26 mouse cellular contexts compared by ENCODE assay signal in the genomic region with DNA sequence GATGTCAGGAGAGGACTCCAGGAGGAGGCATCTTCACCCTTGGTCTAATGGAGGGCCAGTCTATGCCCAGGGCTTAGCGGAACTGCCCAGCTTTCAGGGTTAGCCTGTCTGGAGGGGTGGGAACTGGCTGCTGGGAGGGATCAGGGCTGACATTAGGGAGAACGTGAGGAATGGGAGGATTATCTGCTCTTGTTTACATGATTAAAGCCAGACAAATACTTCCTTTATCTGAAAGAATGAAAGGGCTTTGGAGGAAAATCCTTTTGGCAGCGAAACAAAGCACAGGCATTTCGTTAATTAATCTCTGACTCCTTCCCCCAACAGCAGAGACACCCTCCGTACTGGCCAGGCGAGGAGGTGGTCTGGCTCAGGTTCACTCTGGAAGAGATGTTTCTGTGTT. TPM values are rescaled to one million over a fixed set of nuclear protein-coding genes. Genes with fewer than 3 reads are reported as not detected.
A peak's percentile ranks its signal among the peaks of the same experiment; 100 is the strongest.
DNase-seq lines count a peak whose midpoint lies in the region; ATAC-seq and TF ChIP-seq lines count a peak whose summit lies in the region.
"Had no signal": no experiment of that assay in that cellular context is flagged by ENCODE, and none has a peak within 500 bp of the region (broad histone marks: within the 10 kb centered on the region; RNA-seq: fewer than 3 reads in every experiment).

No protein-coding gene starts in this region.

- ATAC-seq in embryonic facial prominence, embryonic 14.5 days (ENCODE audit: low read depth): peak; percentile 22; the same call in 1 of the 2 replicates
- ATAC-seq in lung, embryonic 14.5 days (ENCODE audit: insufficient read depth): peak; percentile 73
- ATAC-seq in midbrain, embryonic 14.5 days (ENCODE audit: low FRiP score, low TSS enrichment): no peak
- no peak for ATAC-seq in midbrain, postnatal 0 days (ENCODE audit: low FRiP score)
- ATAC-seq in stomach, postnatal 0 days (ENCODE audit: low FRiP score, low TSS enrichment): peak; percentile 63
- ATAC-seq: forebrain, embryonic 15.5 days; midbrain, embryonic 13.5 days; Patski had no signal

- no peak overlapping the region for H3K4me3 ChIP-seq in embryonic facial prominence, embryonic 14.5 days (ENCODE audit: low read depth, low read length)
- no peak overlapping the region for H3K4me3 ChIP-seq in embryonic facial prominence, embryonic 10.5 days
- H3K4me3 ChIP-seq in lung, embryonic 14.5 days (ENCODE audit: low read depth, low read length): no peak overlapping the region
- H3K4me3 ChIP-seq in midbrain, embryonic 14.5 days (replicated peaks; ENCODE audit: low read depth, low read length): no peak overlapping the region
- H3K4me3 ChIP-seq in midbrain, postnatal 0 days (ENCODE audit: low read depth, low read length): no peak overlapping the region
- H3K4me3 ChIP-seq in stomach, postnatal 0 days (ENCODE audit: low read depth, low read length): no peak overlapping the region
- H3K4me3 ChIP-seq: forebrain, embryonic 15.5 days; hindbrain, embryonic 10.5 days; left cerebral cortex, adult 2 months; midbrain, embryonic 13.5 days had no signal

- H3K27ac ChIP-seq in embryonic facial prominence, embryonic 14.5 days (replicated peaks; ENCODE audit: low read depth, low read length): no peak overlapping the region
- H3K27ac ChIP-seq in embryonic facial prominence, embryonic 10.5 days (replicated peaks): no peak overlapping the region
- H3K27ac ChIP-seq in lung, embryonic 14.5 days (ENCODE audit: low read depth): no peak overlapping the region
- no peak overlapping the region for H3K27ac ChIP-seq in midbrain, embryonic 14.5 days (replicated peaks; ENCODE audit: low read depth, low read length)
- H3K27ac ChIP-seq in midbrain, postnatal 0 days (ENCODE audit: low read depth, low read length): no peak overlapping the region
- no peak overlapping the region for H3K27ac ChIP-seq in stomach, postnatal 0 days (replicated peaks)
- H3K27ac ChIP-seq: forebrain, embryonic 15.5 days; hindbrain, embryonic 10.5 days; left cerebral cortex, adult 2 months; macrophage; midbrain, embryonic 13.5 days had no signal

- no peak for TF ChIP-seq CTCF in lung, embryonic 14.5 days (IDR thresholded peaks at IDR 0.05; ENCODE audit: low read depth)
- TF ChIP-seq CTCF in midbrain, postnatal 0 days (IDR thresholded peaks at IDR 0.05): no peak
- TF ChIP-seq CTCF in stomach, postnatal 0 days (IDR thresholded peaks at IDR 0.05; ENCODE audit: low read depth): no peak

- 0 out of 2 replicates have a peak, but pooled peaks cover 3% of the 10 kb centered on the region for H3K9me3 ChIP-seq in embryonic facial prominence, embryonic 14.5 days (ENCODE audit: control insufficient read depth, low read length)
- no peaks in the 10 kb centered on the region for H3K9me3 ChIP-seq in embryonic facial prominence, embryonic 10.5 days
- H3K9me3 ChIP-seq in lung, embryonic 14.5 days (ENCODE audit: low read depth, low read length): no peaks in the 10 kb centered on the region
- no peaks in the 10 kb centered on the region for H3K9me3 ChIP-seq in midbrain, embryonic 14.5 days (ENCODE audit: control insufficient read depth, low read length)
- H3K9me3 ChIP-seq in midbrain, postnatal 0 days (ENCODE audit: low read length): 0 out of 2 replicates have a peak, but pooled peaks cover 8% of the 10 kb centered on the region
- no peaks in the 10 kb centered on the region for H3K9me3 ChIP-seq in stomach, postnatal 0 days (ENCODE audit: control insufficient read depth, low read length)
- H3K9me3 ChIP-seq: forebrain, embryonic 15.5 days; hindbrain, embryonic 10.5 days had no signal

- H3K9ac ChIP-seq in embryonic facial prominence, embryonic 14.5 days (ENCODE audit: low read depth, low read length): no peak overlapping the region
- no peak overlapping the region for H3K9ac ChIP-seq in lung, embryonic 14.5 days
- H3K9ac ChIP-seq in midbrain, embryonic 14.5 days (replicated peaks; ENCODE audit: low read length): no peak overlapping the region
- no peak overlapping the region for H3K9ac ChIP-seq in midbrain, postnatal 0 days (replicated peaks; ENCODE audit: low read length, poor library complexity, severe bottlenecking)
- H3K9ac ChIP-seq in stomach, postnatal 0 days (ENCODE audit: low read length): no peak overlapping the region
- H3K9ac ChIP-seq: forebrain, embryonic 15.5 days; midbrain, embryonic 13.5 days had no signal

- no peak overlapping the region for H3K4me2 ChIP-seq in embryonic facial prominence, embryonic 14.5 days (ENCODE audit: low read depth, low read length)
- H3K4me2 ChIP-seq in lung, embryonic 14.5 days: no peak overlapping the region
- no peak overlapping the region for H3K4me2 ChIP-seq in midbrain, embryonic 14.5 days (ENCODE audit: low read length)
- no peak overlapping the region for H3K4me2 ChIP-seq in midbrain, postnatal 0 days (ENCODE audit: low read depth, low read length, poor library complexity, severe bottlenecking)
- no peak overlapping the region for H3K4me2 ChIP-seq in stomach, postnatal 0 days (replicated peaks; ENCODE audit: low read depth)
- H3K4me2 ChIP-seq: forebrain, embryonic 15.5 days; midbrain, embryonic 13.5 days had no signal

- no peak for DNase-seq in embryonic facial prominence, embryonic 14.5 days (ENCODE audit: low spot score)
- DNase-seq in embryonic facial prominence, embryonic 10.5 days (ENCODE audit: low spot score): no peak
- peak; percentile 78 for DNase-seq in lung, embryonic 14.5 days
- no peak for DNase-seq in lung, postnatal 25 days (ENCODE audit: low spot score)
- peak; percentile 18 for DNase-seq in midbrain, embryonic 14.5 days
- DNase-seq in midbrain, postnatal 0 days (ENCODE audit: low spot score): no peak
- no peak for DNase-seq in stomach, postnatal 0 days (ENCODE audit: low spot score)
- DNase-seq in adrenal gland, postnatal 14 days: no peak
- DNase-seq: adrenal gland, postnatal 36 days; cerebellum, adult 18-20 months; cerebellum, postnatal 36 days; gastrocnemius, postnatal 36 days; kidney, postnatal 36 days; layer of hippocampus, adult 9-11 months; left cerebral cortex, postnatal 4 days; liver; right cerebral cortex, adult 18-20 months; thymus, adult 2 months had no signal

- no peaks in the 10 kb centered on the region for H3K36me3 ChIP-seq in embryonic facial prominence, embryonic 14.5 days (ENCODE audit: control insufficient read depth, insufficient read depth, low read length)
- H3K36me3 ChIP-seq in embryonic facial prominence, embryonic 10.5 days (replicated peaks): no peaks in the 10 kb centered on the region
- H3K36me3 ChIP-seq in lung, embryonic 14.5 days (ENCODE audit: insufficient read depth): no peaks in the 10 kb centered on the region
- no peaks in the 10 kb centered on the region for H3K36me3 ChIP-seq in midbrain, embryonic 14.5 days (ENCODE audit: control insufficient read depth, insufficient read depth, low read length)
- H3K36me3 ChIP-seq in midbrain, postnatal 0 days (ENCODE audit: insufficient read depth, low read length): no peaks in the 10 kb centered on the region
- no peaks in the 10 kb centered on the region for H3K36me3 ChIP-seq in stomach, postnatal 0 days (ENCODE audit: control insufficient read depth, insufficient read depth, low read length)
- H3K36me3 ChIP-seq: forebrain, embryonic 15.5 days; hindbrain, embryonic 10.5 days; midbrain, embryonic 13.5 days had no signal

- H3K27me3 ChIP-seq in embryonic facial prominence, embryonic 14.5 days (replicated peaks; ENCODE audit: control insufficient read depth, insufficient read depth, low read length): no peaks in the 10 kb centered on the region; the same call in 1 of the 2 replicates
- peaks cover 31% of the 10 kb centered on the region for H3K27me3 ChIP-seq in embryonic facial prominence, embryonic 10.5 days (replicated peaks; ENCODE audit: low read depth, poor library complexity, severe bottlenecking)
- no peaks in the 10 kb centered on the region for H3K27me3 ChIP-seq in lung, embryonic 14.5 days (ENCODE audit: insufficient read depth, low read length)
- H3K27me3 ChIP-seq in midbrain, embryonic 14.5 days (ENCODE audit: control insufficient read depth, insufficient read depth, low read length): no peaks in the 10 kb centered on the region
- no peaks in the 10 kb centered on the region for H3K27me3 ChIP-seq in midbrain, postnatal 0 days (ENCODE audit: insufficient read depth, low read length)
- no peaks in the 10 kb centered on the region for H3K27me3 ChIP-seq in stomach, postnatal 0 days (ENCODE audit: control insufficient read depth, insufficient read depth, low read length)
- H3K27me3 ChIP-seq: forebrain, embryonic 15.5 days; Patski had no signal

- TF ChIP-seq EP300 in stomach, postnatal 0 days (optimal IDR thresholded peaks at IDR 0.05): peak; percentile 77

- H3K4me1 ChIP-seq in embryonic facial prominence, embryonic 14.5 days (ENCODE audit: control insufficient read depth, insufficient read depth, low read length): 0 out of 2 replicates have a peak, but pooled peaks cover 9% of the 10 kb centered on the region
- H3K4me1 ChIP-seq in embryonic facial prominence, embryonic 10.5 days: peaks cover 8% of the 10 kb centered on the region
- H3K4me1 ChIP-seq in lung, embryonic 14.5 days (ENCODE audit: insufficient read depth): peaks cover 6% of the 10 kb centered on the region; the same call in 1 of the 2 replicates
- H3K4me1 ChIP-seq in midbrain, embryonic 14.5 days (ENCODE audit: control insufficient read depth, insufficient read depth, low read length): no peaks in the 10 kb centered on the region
- no peaks in the 10 kb centered on the region for H3K4me1 ChIP-seq in midbrain, postnatal 0 days (ENCODE audit: insufficient read depth, low read length)
- 0 out of 2 replicates have a peak, but pooled peaks cover 4% of the 10 kb centered on the region for H3K4me1 ChIP-seq in stomach, postnatal 0 days (replicated peaks; ENCODE audit: control insufficient read depth, insufficient read depth)
- H3K4me1 ChIP-seq: forebrain, embryonic 15.5 days had no signal

- WGBS in embryonic facial prominence, embryonic 14.5 days: 16% methylated on average over 6 of the region's 6 CpGs
- WGBS in embryonic facial prominence, embryonic 10.5 days: 14% methylated on average over 6 of the region's 6 CpGs
- 10% methylated on average over 6 of the region's 6 CpGs for WGBS in lung, embryonic 14.5 days
- WGBS in midbrain, embryonic 14.5 days: 10% methylated on average over 6 of the region's 6 CpGs
- 8% methylated on average over 6 of the region's 6 CpGs for WGBS in midbrain, postnatal 0 days
- 16% methylated on average over 6 of the region's 6 CpGs for WGBS in stomach, postnatal 0 days

RNA-seq across cellular contexts. Expression of gene Slc1a7, which starts 23.7 kb away (rescaled TPM):
- 0.17 TPM in 1 of 2 replicates, not detected in the other for polyA plus RNA-seq in embryonic facial prominence, embryonic 14.5 days (2014; fragmentation: Nextera tagmentation; extraction: Ambion mirVana)
- not detected in 2 replicates for polyA plus RNA-seq in embryonic facial prominence, embryonic 10.5 days (2016; fragmentation: Nextera tagmentation; extraction: Ambion mirVana)
- 0.05 and 0.09 TPM in 2 replicates for polyA plus RNA-seq in lung, embryonic 14.5 days (2014; fragmentation: Nextera tagmentation; extraction: Ambion mirVana)
- not detected in 2 replicates for polyA plus RNA-seq in midbrain, embryonic 14.5 days (2014; fragmentation: Nextera tagmentation; extraction: Ambion mirVana)
- total RNA-seq in midbrain, postnatal 0 days (2014; rRNA removed): not detected in 2 replicates
- 0.10 and 0.16 TPM in 2 replicates for polyA plus RNA-seq in midbrain, postnatal 0 days (2015; fragmentation: Nextera tagmentation; extraction: Ambion mirVana)
- 0.07 and 0.10 TPM in 2 replicates for polyA plus RNA-seq in stomach, postnatal 0 days (2015; fragmentation: Nextera tagmentation; extraction: Ambion mirVana)
- 0.26 and 0.44 TPM in 2 replicates for total RNA-seq in adrenal gland, postnatal 14 days (2021)
- total RNA-seq: left cerebral cortex, postnatal 4 days had no signal
- polyA plus RNA-seq: heart, embryonic 16.5 days; hindbrain, embryonic 10.5 days; kidney, embryonic 14.5 days; macrophage; midbrain, embryonic 13.5 days had no signal

Comparison
In these comparisons a context has a peak if more than half of its experiments do, and no peak if none do; other contexts are left out.
1. DNase-seq: peak in lung, embryonic 14.5 days (single experiment) and midbrain, embryonic 14.5 days (single experiment); none in embryonic facial prominence, embryonic 14.5 days (single experiment), embryonic facial prominence, embryonic 10.5 days (single experiment), lung, postnatal 25 days (single experiment), midbrain, postnatal 0 days (single experiment), stomach, postnatal 0 days (single experiment) and adrenal gland, postnatal 14 days (single experiment).
2. ATAC-seq: peak in embryonic facial prominence, embryonic 14.5 days (single experiment), lung, embryonic 14.5 days (single experiment) and stomach, postnatal 0 days (single experiment); none in midbrain, embryonic 14.5 days (single experiment) and midbrain, postnatal 0 days (single experiment).